Mouse (Mus musculus) adrenal gland, postnatal 25 days (tissue): ENCODE measurements around the gene Msrb1. TPM values are rescaled to one million over a fixed set of nuclear protein-coding genes. Genes with fewer than 3 reads are reported as not detected.
"Not testable (repeated sequence)": the region's sequence is repeated elsewhere in the genome, so short reads cannot be mapped to it uniquely, and the experiment has no call there.

Experiments
- DNase-seq: peaks from one replicate; pipeline ENCODE4 v3.0.0; 2021; ENCODE audit warnings: mixed read lengths
- long read RNA-seq: library from polyadenylated mRNA; stranded (forward); transcript quantifications from one replicate; pipeline ENCODE4 v2.0.0, GENCODE M21; 2021
- total RNA-seq: library from RNA; stranded (reverse); gene quantifications from 2 replicates; pipeline ENCODE4 v1.2.3, GENCODE M21; 2021

Gene Msrb1
- total RNA-seq = 87.5 and 89.3 TPM in 2 replicates
- long read RNA-seq, transcript Msrb1-201 (4 exons, 1,211 nt) = minor isoform, 7 of 66 reads
- long read RNA-seq, transcript Msrb1-202 (5 exons, 886 nt) = major isoform, 43 of 66 reads
- long read RNA-seq, partial matches to known transcripts = 13 of 66 reads
- long read RNA-seq, other reads (novel, unspliced or antisense) = 3 of 66 reads

DNA sequence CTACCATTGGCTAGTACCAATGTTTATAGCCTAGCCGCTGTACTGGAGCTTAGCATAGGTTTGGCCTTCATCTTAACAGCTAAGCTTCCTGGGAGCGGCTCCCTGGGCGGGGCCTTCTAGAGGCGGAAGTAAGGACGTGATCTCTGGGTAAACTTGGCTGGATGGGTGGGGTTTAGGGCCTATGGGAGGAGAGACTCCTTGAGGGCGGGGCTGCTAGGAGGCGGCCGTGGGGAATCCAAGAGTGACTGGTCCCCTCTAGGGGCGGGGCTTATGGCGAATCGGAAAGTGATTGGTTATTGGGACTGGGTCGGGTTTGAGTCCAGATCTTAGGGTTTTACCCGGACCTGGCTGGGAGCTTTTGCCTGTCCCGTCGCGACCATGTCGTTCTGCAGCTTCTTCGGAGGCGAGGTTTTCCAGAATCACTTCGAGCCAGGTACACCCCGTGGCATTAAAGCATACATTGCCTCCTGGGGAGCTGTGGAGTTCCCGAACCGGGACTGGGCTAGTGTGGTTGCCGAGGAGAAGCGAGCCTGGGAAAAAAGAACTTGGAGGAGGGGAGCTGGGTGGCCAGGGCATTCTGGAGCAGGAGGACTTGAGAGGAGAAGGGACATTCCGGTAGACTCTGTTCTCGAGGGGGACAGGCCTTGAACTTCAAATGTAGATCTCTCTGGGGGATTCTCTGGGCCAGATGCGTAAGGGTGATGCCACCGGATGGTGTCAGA lies at the start of gene Msrb1:
Msrb1 (plus strand) TSS at position 313 of the 722 bp plus-strand sequence.
- DNase-seq = peak; percentile 92

DNA sequence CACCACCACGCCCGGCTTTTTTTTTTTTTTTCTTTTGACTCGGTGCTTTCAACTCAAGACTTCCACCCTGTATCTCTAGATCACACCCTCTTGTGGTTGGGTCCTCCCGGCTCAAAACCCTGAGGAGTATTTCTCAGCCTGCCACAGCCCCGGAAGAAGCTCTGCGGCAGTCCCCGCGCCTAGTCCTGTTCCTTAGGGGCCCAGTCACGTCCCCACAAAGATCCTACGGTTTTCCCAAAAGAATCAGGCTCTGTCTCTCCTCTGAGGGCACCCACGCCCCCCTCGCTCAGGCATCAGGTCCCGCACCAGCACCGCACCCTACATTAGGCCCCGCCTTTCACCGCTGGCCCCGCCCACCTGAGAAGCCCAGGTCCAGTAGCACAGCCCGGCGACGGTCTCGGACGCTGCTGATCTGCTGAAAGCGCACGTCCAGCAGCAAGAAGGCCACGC lies 49.3 kb upstream of the Msrb1 start:
- peak; percentile 70 for DNase-seq

DNA sequence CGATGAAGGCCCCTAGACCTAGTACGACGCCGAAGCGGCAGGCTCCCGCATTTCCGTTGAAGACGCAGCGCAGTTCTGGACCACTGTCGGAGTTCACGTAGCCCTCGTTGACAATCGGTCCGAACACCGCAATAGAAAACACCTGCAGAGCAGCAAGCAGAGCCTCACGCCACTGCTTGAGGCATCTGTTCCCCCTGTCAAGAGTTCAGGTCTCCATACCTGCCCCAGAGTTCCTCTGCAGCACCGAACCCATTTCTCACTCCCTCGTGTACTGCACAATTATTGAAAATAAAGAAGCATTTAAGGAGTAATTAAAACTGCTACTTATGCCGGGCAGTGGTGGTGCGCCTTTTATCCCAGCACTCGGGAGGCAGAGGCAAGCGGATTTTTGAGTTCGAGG lies 48.8 kb upstream of the Msrb1 start:
- no peak for DNase-seq

DNA sequence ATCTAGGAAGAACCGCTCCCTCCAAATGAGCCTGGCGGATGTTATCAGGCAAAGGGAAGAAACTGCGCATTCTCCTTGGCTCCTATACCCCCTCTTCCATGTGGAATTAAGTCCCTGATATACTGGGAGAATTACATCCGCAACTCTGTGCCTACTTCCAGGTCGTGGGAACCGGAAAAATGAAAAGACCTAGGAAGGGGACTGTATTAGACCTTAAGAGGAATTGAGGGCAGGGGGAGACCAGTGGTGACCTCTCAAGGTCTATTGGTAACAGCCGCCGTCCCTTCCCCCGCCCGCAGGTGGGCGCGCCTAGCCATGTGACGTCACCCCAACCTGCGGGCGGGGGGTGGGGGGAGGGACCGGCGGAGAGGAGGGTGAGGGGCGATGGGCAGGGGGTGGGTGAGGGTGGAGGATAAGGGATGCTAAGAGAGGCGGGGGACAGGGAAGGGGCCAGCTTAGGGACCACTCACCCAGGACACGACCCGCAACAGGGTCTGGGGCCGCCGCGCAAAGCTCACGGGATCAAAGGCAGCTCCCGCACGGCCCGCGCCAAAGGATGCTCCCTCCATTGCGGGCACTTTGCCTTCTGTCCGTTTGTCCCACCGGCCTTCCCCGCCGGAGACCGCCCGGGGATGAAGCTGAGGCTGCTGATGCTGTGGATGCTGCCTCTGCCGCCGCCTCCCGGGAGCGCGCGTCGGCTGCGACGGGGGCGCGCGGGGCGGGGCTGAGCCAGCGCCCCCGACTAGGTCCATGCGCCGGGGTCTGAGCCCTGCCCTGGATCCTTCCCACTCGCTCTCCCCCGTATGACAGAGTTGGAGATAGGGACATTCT lies 47.0 kb upstream of the Msrb1 start, which contains the start of gene Syngr3:
Syngr3 (minus strand) TSS at position 705 of the 831 bp plus-strand sequence.
- DNase-seq = no peak

DNA sequence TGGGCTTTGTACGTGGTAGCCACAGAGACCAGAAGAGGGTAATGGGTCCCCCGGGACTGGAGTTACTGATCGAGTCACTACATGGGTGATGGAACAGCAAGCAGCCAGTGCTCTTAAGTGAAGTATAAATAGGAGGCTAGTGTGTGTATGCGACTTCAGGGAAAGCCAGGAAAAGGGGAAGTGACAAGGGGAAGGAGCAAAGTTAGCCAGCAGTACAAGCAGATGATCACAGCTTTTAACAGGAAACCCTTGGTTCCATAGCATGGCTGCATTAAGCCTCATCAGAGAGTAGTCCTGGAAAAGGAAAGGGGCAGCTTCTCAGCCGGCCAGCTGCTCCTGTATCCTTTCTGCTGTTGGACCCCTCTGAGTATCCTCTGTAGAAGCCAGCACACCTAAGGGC lies 44.1 kb upstream of the Msrb1 start:
- DNase-seq = no peak

DNA sequence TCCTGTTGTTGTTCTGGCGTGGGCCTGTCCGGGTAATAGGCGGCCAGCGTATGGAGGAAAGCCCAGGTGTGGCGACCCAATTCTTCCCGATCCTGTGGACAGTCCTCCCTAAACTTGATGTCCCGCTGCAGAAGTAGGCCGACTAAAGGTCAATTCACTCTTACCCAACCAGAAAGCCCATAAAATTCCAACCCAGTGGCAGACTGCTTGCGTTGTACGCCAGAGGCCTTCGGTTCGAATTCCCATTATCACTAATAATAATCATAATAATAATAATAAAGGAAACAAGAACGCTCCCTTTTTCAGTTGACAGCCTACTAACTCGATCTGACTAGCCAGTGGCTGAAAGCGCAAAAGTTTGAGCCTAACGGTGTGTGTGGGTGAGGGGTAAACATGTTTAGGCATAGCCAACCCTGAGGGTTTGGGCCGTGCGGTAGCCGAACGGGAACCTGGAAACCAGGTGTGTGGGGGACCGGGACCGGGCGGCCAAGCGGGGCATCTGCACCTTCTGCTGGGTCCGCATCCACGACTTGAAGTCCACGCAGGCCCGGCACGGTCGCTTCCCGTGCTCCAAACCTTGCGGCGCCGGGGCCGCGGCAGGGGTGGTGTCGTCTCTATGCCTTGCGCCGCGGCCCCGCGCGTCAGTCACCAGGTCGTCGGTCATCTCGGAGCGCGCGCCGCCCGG lies 41.0 kb upstream of the Msrb1 start:
- no peak for DNase-seq

DNA sequence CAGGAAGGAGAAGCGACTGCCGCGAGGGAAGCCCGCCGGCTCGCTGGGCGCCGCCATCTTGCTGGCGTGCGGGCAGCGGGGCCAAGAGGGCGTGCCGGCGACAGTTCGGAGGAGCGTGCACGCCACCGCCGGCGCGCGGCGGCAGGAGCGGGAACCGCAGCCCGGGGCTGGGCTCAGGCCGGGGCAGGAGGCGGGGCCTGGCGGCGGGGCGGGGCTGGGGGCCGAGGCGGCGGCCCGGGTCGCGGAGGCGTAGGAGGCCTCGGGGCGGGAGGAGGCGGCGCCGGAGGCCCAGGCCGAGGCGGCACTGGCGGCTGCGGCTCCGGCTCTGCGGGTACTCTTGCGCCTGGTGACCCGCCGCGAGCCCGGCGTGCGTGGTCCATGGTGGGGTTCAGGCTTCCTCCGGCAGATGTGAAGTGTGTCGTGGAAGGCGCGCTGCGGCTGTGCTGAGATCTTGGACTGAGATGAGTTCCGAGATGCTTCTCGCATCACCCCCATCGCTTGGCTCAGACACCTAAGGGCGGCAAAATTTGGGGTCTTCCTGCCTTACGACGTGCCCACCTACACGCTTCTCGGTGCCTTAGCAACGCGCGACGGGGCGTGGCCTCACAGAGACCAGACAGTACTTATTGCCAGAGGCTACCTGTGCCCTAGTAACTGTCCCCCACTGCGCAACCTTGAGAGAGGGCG lies 40.3 kb upstream of the Msrb1 start, which contains the start of the genes Gfer and Noxo1:
Gfer (minus strand) TSS at position 146 of the 687 bp plus-strand sequence.
Noxo1 (plus strand) TSS at position 224 of the 687 bp plus-strand sequence.
- DNase-seq = peak; percentile 95

DNA sequence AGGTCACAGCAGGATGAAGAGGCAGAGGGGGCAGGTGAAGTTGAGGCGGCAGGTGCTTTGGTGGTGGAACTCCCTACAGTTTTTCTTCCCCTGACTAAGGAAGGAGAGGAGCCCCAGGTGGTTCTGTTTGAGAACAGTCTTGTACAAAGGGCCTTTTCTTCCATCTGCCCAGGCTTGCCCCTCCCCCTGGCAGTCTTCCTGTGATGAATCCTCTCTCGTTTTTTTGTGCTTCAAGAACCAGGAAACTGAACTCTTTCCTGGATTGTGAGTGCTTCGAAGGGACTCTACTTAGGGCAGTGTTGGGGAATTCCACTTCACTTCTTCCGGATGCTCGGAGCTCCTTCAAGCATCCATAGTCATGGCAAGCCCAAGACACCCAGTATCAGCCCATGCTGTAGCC lies 38.5 kb upstream of the Msrb1 start:
- no peak for DNase-seq

DNA sequence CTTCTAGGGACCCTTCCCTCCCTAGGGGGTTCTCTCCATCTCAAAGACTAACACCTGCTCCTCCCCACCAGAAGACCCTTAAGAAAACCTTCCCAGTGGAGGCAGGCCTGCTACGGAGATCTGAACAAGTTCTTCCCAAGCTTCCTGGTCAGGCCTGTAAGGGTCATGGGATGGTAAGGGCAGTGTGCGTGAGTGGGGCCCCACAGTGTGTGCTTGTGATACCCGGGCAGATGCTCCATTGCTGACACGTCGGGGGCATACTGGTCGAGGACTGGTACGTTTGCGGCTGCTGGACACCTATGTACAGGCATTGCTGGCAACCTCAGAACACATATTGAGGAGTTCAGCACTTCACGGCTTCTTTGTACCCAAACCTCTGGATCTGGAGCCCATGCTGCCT lies 37.7 kb upstream of the Msrb1 start:
- no peak for DNase-seq

DNA sequence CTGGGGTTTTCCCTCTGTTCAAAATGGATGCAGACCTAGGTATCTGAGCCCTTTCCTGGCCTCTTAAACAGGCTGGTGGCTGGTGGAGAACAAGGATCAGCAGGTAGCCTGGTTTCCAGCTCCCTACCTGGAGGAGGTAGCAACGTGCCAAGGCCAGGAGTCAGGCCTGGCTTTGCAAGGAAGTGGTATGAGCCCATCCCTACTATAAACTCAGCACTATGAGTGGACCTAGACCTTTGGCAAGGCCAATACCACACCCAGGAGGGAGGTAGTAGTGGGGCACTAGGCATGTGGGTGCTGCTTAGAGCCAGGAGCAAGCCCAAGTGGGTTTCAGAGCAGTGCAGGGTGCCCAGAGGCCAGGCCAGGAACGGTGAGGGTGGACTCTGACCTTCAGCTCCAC lies 37.0 kb upstream of the Msrb1 start:
- no peak for DNase-seq

DNA sequence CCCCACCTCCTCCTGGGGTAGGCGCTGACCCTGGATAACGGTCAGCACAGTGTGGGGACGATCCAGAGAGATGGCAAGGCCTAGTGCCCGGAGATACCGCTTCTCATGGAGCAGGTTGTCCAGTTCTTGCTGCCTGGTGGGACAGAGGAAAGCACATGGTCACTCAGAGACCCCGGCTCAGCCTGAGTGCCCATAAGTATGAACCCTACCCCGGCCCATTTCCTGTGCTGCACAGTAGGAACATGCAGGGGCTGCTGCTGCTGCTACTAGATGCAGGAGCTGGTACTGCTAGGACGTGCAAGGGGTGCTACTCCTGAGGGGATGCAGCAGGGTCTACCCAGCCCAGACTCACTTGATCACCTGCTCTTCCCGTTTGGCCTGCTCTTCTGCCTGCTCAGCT lies 35.2 kb upstream of the Msrb1 start:
- no peak for DNase-seq

DNA sequence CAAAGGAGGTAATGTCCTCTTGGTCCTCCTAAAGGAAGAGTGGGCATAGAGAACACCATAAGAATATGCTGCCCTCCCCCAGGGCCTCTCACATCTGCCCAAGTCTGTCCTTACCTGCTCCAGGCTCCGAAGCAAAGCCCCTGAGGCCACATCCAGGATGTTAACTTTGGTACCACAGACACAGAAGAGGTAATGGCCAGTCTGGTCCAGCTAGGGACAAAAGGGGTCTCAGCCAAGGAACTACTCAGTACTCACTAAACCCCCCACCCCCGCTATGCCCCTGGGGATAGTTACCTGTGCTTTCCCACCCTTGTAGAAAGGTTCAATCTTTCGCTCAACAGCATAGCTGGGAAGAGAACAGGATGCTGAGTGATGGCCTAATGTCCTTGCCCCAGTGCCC lies 30.6 kb upstream of the Msrb1 start:
- no peak for DNase-seq

DNA sequence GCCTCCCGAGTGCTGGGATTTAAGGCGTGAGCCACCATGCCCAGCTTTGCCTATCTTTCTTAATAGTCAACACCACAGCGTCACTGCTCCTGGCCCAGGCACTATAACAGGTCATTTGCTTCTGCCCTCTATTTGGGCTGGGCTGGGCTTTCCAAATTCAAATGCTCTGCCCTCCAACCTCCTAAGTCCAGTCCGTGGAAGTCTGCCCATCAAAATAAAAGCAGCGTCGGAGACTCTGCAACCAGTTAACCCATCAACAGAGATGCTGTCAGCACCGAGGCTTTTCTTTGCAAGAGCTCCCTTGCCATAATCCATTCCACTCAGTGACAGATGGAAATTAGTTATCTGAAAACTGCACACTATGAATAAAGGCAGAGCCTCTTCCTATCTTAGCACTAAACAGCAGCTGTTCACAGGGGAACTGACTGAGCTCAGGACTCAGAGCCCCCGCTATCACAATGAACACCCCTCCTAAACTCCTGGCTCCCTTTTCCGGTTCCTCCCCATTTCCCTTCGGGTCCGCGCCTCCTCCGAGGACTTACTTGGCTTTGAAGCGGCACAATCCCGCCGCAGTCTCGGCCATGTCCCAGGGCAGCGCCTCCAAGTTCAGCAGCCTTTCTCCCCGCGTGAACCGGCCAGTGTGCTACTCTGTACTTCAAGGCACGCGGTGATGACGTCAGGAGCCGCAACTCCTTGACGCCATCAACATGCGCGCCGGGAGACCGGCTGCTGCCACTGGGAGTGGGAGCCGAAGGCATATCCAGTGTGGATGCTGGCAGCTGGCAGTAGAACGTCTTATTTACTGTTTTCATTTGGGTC lies 29.3 kb upstream of the Msrb1 start, which contains the start of gene Tbl3:
Tbl3 (minus strand) TSS at position 679 of the 819 bp plus-strand sequence.
- DNase-seq = peak; percentile 93

DNA sequence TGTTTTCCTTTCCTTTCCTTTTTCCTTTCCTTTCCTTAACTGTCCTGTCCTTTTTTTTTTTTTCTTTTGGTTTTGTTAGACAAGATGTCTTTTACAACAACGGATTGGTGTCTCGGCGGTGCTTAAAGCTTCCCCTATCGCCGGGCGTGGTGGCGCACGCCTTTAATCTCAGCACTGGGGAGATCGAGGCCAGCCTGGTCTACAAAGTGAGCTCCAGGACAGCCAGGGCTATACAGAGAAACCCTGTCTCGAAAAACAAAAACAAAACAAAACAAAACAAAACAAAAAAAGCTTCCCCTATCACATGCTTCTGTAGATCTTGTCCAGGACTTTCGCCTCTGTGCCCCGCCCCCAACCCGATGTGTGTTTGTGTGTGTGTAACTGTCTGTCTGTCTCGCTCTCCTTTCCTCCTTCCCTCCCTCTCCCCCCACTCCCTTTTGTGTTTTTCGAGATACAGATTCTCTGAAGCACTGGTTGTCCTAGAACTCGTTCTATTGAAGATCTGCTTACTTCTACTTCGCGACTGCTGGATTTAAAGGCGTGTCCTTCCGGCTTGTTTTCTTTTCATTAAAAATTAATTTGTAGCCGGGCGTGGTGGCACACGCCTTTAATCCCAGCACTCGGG lies 28.5 kb upstream of the Msrb1 start:
- no peak for DNase-seq

DNA sequence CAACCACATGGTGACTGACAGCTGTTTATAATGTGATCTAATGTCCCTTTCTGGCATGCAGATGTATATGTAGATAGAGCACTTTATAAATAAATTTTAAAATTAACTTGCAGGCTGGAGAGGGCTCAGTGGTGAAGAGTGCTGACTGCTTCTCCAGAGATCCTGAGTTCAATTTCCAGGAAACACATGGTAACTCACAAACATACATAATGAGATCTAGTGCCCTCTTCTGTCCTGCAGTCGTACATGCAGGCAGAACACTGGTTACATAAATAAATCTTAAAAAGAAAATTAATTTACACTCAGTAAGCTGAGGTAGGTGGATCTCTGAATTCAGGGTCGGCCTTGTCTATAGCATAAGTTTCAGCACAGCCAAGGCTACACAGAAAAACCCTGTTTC lies 27.8 kb upstream of the Msrb1 start:
- DNase-seq = no peak

DNA sequence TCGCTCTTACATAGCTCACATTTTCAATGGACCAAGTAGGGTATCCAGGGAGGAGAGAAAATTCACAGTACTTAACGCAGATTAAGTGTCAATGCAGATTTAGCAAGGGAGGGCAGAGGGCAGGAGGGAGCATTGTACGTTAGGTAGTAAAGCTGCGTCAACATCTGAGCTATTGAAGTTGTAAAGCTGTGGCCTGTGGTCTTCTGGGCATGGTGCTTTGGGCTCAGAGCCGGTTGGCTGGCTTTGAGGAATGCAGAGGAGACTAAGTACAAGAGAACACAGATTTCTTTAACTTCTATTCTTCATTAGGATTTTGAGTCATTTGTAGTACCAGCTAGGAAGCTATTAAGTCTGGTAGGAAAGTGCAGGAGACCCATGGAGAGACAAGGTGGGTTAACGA lies 20.9 kb upstream of the Msrb1 start:
- no peak for DNase-seq

DNA sequence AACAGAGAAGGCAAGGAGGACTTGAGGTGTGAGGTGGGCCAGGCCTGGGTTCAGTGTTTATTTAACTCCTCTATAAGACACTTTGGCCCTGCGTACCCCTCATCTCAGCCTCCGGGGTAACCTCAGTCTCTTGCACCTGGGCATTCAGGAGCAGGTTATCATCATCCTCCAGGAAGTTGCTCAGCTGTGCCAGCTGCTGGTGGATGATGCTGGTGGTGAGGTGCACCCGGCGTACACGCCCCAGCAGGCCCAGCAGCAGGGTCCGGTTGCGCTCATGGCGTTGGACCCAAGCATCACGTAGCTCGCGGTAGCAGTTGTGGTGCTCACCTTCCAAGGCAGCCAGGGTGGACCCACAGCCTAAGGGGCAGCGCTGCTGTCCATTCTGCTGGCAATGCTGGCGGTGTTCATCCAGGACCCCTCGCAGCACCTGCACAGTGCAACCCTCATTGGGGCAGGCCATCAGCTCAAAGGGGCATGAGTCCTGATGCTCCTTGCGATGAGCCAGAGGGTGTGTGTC lies 20.2 kb upstream of the Msrb1 start:
- no peak for DNase-seq

DNA sequence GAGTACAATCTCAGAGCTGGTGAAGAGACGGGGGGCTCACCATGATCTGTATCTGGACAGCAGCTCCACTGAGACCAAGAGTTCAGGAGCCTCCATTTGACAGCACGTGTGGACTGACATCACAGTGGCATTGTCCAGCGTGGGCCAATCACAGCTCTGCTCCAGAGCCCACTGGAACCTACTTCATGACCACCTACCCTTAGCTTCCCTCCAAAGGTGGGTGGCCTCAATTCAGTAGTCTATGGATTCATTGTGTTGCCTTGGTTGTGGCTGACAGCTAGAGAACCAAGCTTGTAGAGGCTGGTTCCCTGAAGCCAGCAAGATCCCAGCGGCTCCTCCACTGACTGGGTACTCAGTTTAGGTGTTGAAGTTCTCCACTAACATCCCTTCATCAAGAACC lies 18.5 kb upstream of the Msrb1 start, which contains the start of the genes Rnf151 and Rps2:
Rnf151 (minus strand) TSS at position 121 of the 400 bp plus-strand sequence.
Rps2 (plus strand) TSS at position 174 of the 400 bp plus-strand sequence.
- no peak for DNase-seq

DNA sequence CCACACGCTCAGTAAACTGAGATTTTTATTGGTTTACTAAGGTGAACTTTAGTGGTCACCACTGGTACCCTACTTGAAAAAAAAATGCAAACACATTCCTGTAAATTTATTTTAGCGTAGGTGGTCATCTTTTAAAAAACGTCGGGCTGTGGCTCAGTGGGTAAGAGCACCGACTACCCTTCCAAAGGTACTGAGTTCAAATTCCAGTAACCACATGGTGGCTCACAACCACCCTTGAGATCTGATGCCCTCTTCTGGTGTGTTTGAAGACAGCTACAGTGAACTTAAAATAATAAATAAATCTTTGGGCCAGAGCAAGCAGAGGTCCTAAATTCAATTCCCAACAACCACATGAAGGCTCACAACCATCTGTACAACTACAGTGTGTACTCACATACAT lies 17.5 kb upstream of the Msrb1 start:
- DNase-seq = not testable (repeated sequence)
